Mouse (Mus musculus) hindbrain, embryonic 12.5 days (tissue): Measurements from ENCODE around the gene Txndc11. TPM values are rescaled to one million over a fixed set of nuclear protein-coding genes. Genes with fewer than 3 reads are reported as not detected.
"Not testable (repeated sequence)": the region's sequence is repeated elsewhere in the genome, so short reads cannot be mapped to it uniquely, and the experiment has no call there.

Experiments
- ATAC-seq: fragments of 200-750 bp; cut with Nextera tagmentation; 2 replicates; pipeline ENCODE4 v1.8.0; 2017; ENCODE audit warnings: moderate TSS enrichment; ENCODE audit not compliant: low FRiP score
- H3K27ac ChIP-seq: fragments of 300-500 bp; sonication (generic); 2 replicates; pipeline ENCODE4 v1.5.1; 2016; ENCODE audit warnings: mild to moderate bottlenecking
- H3K27me3 ChIP-seq: fragments of 300-500 bp; sonication (generic); 2 replicates; pipeline ENCODE4 v1.6.1; 2016; ENCODE audit warnings: mild to moderate bottlenecking
- H3K36me3 ChIP-seq: fragments of 300-500 bp; sonication (generic); 2 replicates; pipeline ENCODE4 v1.6.1; 2016; ENCODE audit warnings: mild to moderate bottlenecking
- H3K4me1 ChIP-seq: fragments of 300-500 bp; sonication (generic); 2 replicates; pipeline ENCODE4 v1.6.1; 2016
- H3K4me2 ChIP-seq: fragments of 300-500 bp; sonication (generic); replicated peaks from 2 replicates; pipeline ENCODE4 v1.6.1; 2016; ENCODE audit warnings: mild to moderate bottlenecking
- H3K4me3 ChIP-seq: fragments of 300-500 bp; sonication (generic); 2 replicates; pipeline ENCODE4 v1.5.1; 2016; ENCODE audit warnings: mild to moderate bottlenecking
- H3K9ac ChIP-seq: fragments of 300-500 bp; sonication (generic); 2 replicates; pipeline ENCODE4 v1.6.1; 2016; ENCODE audit warnings: mild to moderate bottlenecking, moderate library complexity
- H3K9me3 ChIP-seq: fragments of 300-500 bp; sonication (generic); replicated peaks from 2 replicates; pipeline ENCODE4 v1.6.1; 2016; ENCODE audit warnings: mild to moderate bottlenecking
- WGBS: fragments of 180-500 bp; shearing (Covaris S2); methylation state at CpG from one replicate; pipeline ENCODE4 v1.1.7; 2016; 5-methylcytosine and 5-hydroxymethylcytosine counted together
- polyA plus RNA-seq: library from polyadenylated mRNA; unstranded; fragments of >200 nt; fragmentation: Nextera tagmentation; extraction: Ambion mirVana; gene quantifications from 2 replicates; pipeline ENCODE4 v1.2.1, GENCODE M21; 2016

Txndc11 gene
- 34.6 and 37.6 TPM in 2 replicates for polyA plus RNA-seq

DNA sequence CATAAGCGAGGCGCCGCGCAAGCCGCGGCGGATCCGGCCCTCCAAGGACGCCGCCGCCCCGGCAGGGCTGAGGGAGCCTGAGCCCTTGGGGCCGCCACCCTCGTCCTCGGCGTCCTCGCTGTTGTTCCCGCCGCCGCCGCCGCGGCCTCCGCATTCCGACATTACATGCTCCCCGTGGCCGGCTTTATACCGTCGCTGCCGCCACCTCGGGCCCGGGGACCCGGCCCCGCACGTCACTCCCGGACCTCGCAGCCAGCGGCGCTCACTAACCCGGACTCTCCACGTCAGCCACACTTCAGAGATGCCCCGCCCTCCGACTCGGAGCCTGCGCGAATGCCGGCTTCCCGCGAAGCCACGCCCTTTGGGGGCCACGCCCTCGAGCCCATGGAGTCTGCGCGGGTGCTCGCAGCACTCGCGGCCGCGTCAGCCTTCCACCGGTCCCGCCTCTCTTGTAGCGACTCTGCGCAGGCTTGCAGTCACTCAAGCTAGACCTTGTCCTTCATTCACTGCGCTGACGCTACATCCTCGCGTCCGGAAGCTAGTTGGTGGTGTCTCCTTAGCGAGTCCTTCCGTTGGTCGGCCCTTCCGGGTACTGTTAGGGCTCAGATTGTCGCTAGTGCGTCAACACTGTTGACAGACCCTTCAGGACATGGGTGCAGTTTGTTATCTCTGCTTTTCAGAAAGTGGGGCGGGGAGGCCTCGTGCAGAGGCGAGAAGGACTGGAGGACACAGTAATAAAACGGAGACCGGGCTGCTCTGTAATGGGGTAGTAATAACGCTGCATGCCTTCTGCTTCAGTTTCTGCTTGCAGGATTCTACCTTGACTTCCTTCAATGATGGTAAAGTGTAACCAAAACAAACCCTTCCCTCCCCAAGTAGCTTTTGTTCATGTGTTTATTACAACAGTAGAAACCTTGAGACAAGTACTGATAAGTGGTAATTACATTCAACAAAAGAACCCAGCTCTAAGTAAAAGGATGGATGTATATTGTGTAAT, at the start of gene Txndc11:
Gene Txndc11, minus strand, starts transcription at position 303 of the 997 bp plus-strand sequence.
- no peaks in the 10 kb centered on the region for H3K9me3 ChIP-seq
- ATAC-seq: peak; percentile 99
- peak within 1 kb of the TSS; percentile 87 for H3K4me3 ChIP-seq
- under 1% methylated on average over 66 of the region's 80 CpGs for WGBS
- H3K4me1 ChIP-seq: peaks cover 29% of the 10 kb centered on the region
- H3K27me3 ChIP-seq: no peaks in the 10 kb centered on the region
- H3K36me3 ChIP-seq: peaks cover 27% of the 10 kb centered on the region
- peak within 1 kb of the TSS; percentile 89 for H3K27ac ChIP-seq
- peak within 1 kb of the TSS; percentile 76 for H3K4me2 ChIP-seq
- H3K9ac ChIP-seq: peak within 1 kb of the TSS; percentile 92

- H3K4me2 ChIP-seq: peak overlapping the region; percentile 80; the same call in 1 of the 2 replicates
- H3K4me3 ChIP-seq: no peak overlapping the region
- no peaks in the 10 kb centered on the region for H3K36me3 ChIP-seq
- H3K9ac ChIP-seq: no peak overlapping the region
- WGBS: 75% methylated on average over 2 of the region's 2 CpGs
- H3K27ac ChIP-seq: no peak overlapping the region
- peaks cover 6% of the 10 kb centered on the region for H3K4me1 ChIP-seq
- ATAC-seq: no peak
- H3K9me3 ChIP-seq: no peaks in the 10 kb centered on the region
- 0 out of 2 replicates have a peak, but pooled peaks cover 2% of the 10 kb centered on the region for H3K27me3 ChIP-seq
Measured at GRCm38 (mm10) chr16:11177404-11177803, 43.0 kb upstream of the Txndc11 start.

DNA sequence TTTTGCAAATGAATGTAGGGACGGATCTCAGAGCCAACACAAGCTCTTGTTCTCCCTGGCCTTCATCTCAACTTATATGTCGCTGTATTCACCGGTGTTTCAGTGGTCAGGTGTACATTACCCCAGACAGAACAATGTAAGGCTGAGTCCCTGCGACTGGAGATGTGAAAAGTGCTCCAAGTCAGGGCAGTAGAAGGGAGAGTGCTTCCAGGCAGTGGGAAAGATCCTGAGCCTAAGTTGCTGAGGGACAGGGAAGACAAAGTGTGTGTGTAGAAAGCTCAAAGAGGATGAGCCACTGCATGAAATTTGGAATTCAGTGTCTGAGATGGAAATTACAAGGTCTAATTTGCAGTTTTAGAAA, 42.4 kb upstream of the Txndc11 start:
- Histone ChIP-seq H3K27ac (no peak overlapping the region; the same call in 1 of the 2 replicates), H3K4me3 (peak overlapping the region; percentile 86), H3K9me3 (no peaks in the 10 kb centered on the region), H3K4me1 (peaks cover 10% of the 10 kb centered on the region), H3K4me2 (peak overlapping the region; percentile 80), H3K9ac (peak overlapping the region; percentile 89), H3K27me3 (0 out of 2 replicates have a peak, but pooled peaks cover 2% of the 10 kb centered on the region), H3K36me3 (no peaks in the 10 kb centered on the region)
- ATAC-seq: no peak
- WGBS: 5% methylated on average over 4 of the region's 4 CpGs

- under 1% methylated on average over 57 of the region's 57 CpGs for WGBS
- ATAC-seq: peak; percentile 94
- H3K4me3 ChIP-seq: peak within 1 kb of the TSS; percentile 86
- H3K9me3 ChIP-seq: no peaks in the 10 kb centered on the region
- H3K27me3 ChIP-seq: 0 out of 2 replicates have a peak, but pooled peaks cover 2% of the 10 kb centered on the region
- peak within 1 kb of the TSS; percentile 91 for H3K27ac ChIP-seq
- H3K36me3 ChIP-seq: no peaks in the 10 kb centered on the region
- peak within 1 kb of the TSS; percentile 89 for H3K9ac ChIP-seq
- H3K4me1 ChIP-seq: peaks cover 10% of the 10 kb centered on the region
- peak within 1 kb of the TSS; percentile 80 for H3K4me2 ChIP-seq
Measured at GRCm38 (mm10) chr16:11176208-11176883, 41.9 kb upstream of the Txndc11 start, which contains the start of gene Zc3h7a. Zc3h7a (minus strand) TSS chr16:11176393.

GRCm38 (mm10) chr16:11175489-11176207, 41.2 kb upstream of the Txndc11 start:
- ATAC-seq: peak; percentile 76
- Histone ChIP-seq H3K36me3 (no peaks in the 10 kb centered on the region), H3K9ac (peak overlapping the region; percentile 89), H3K4me1 (peaks cover 10% of the 10 kb centered on the region), H3K27me3 (0 out of 2 replicates have a peak, but pooled peaks cover 2% of the 10 kb centered on the region), H3K4me3 (peak overlapping the region; percentile 86), H3K9me3 (no peaks in the 10 kb centered on the region), H3K27ac (peak overlapping the region; percentile 91), H3K4me2 (peak overlapping the region; percentile 80)
- WGBS: 2% methylated on average over 70 of the region's 72 CpGs

DNA sequence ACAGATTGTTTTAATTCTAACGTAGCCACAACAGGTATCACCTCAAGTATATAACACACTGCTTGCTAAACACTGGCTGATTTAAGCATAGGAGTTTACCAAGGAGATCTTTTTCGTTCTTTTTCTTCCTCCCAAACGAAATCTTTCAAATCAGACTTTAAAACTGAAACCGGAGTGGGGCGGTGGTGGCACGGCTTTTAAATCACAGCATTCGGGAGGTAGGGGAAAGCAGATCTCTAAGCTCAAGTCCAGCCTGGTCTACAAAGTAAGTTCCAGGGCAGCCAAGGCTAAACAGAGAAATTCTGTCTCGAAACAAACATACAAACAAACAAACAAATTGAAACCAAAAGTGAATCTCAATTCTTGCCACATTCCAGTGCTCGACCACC, 40.6 kb upstream of the Txndc11 start:
- Histone ChIP-seq H3K27ac (peak overlapping the region; percentile 91), H3K27me3 (0 out of 2 replicates have a peak, but pooled peaks cover 2% of the 10 kb centered on the region), H3K9ac (peak overlapping the region; percentile 89), H3K4me3 (peak overlapping the region; percentile 86), H3K9me3 (no peaks in the 10 kb centered on the region), H3K4me1 (peaks cover 10% of the 10 kb centered on the region), H3K4me2 (peak overlapping the region; percentile 80), H3K36me3 (no peaks in the 10 kb centered on the region)
- no peak for ATAC-seq
- 10% methylated on average over 9 of the region's 9 CpGs for WGBS

DNA sequence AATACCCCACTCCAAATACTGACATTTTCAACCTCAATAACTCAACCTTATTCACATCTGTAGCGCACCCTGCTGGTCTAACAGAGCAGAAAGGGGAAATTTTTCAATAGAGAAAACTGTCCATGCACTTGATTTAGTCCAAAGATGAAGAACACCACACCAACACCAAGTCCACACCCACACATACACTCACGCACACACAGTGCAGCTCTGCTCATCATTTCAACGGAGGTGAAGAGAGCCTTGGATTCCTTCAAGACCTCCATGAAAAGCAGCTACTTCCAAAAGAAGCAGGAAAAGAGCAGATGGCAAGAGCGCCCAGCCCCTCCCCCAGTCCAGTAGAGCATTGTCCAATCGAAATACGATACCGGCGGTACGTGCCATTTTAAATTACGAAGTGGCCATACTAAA, 40.2 kb upstream of the Txndc11 start:
- no peak overlapping the region for H3K27ac ChIP-seq
- ATAC-seq: no peak
- H3K36me3 ChIP-seq: no peaks in the 10 kb centered on the region
- no peaks in the 10 kb centered on the region for H3K9me3 ChIP-seq
- 8% methylated on average over 10 of the region's 10 CpGs for WGBS
- peak overlapping the region; percentile 89; the same call in 1 of the 2 replicates for H3K9ac ChIP-seq
- 0 out of 2 replicates have a peak, but pooled peaks cover 2% of the 10 kb centered on the region for H3K27me3 ChIP-seq
- H3K4me3 ChIP-seq: peak overlapping the region; percentile 86
- H3K4me2 ChIP-seq: peak overlapping the region; percentile 80
- peaks cover 10% of the 10 kb centered on the region for H3K4me1 ChIP-seq

GRCm38 (mm10) chr16:11171679-11172078, 37.2 kb upstream of the Txndc11 start:
- WGBS: 88% methylated on average over 6 of the region's 6 CpGs
- Histone ChIP-seq H3K9me3 (no peaks in the 10 kb centered on the region), H3K27ac (no peak overlapping the region), H3K36me3 (no peaks in the 10 kb centered on the region), H3K4me3 (no peak overlapping the region), H3K27me3 (no peaks in the 10 kb centered on the region), H3K4me2 (no peak overlapping the region), H3K4me1 (peaks cover 7% of the 10 kb centered on the region), H3K9ac (no peak overlapping the region)
- ATAC-seq: no peak

GRCm38 (mm10) chr16:11166431-11166830, 32.0 kb upstream of the Txndc11 start:
- no peaks in the 10 kb centered on the region for H3K27me3 ChIP-seq
- WGBS: 87% methylated on average over 2 of the region's 2 CpGs
- H3K9ac ChIP-seq: no peak overlapping the region
- no peak overlapping the region for H3K4me3 ChIP-seq
- H3K36me3 ChIP-seq: peaks cover 16% of the 10 kb centered on the region
- H3K4me2 ChIP-seq: no peak overlapping the region
- no peak for ATAC-seq
- no peak overlapping the region for H3K27ac ChIP-seq
- H3K4me1 ChIP-seq: no peaks in the 10 kb centered on the region
- no peaks in the 10 kb centered on the region for H3K9me3 ChIP-seq

DNA sequence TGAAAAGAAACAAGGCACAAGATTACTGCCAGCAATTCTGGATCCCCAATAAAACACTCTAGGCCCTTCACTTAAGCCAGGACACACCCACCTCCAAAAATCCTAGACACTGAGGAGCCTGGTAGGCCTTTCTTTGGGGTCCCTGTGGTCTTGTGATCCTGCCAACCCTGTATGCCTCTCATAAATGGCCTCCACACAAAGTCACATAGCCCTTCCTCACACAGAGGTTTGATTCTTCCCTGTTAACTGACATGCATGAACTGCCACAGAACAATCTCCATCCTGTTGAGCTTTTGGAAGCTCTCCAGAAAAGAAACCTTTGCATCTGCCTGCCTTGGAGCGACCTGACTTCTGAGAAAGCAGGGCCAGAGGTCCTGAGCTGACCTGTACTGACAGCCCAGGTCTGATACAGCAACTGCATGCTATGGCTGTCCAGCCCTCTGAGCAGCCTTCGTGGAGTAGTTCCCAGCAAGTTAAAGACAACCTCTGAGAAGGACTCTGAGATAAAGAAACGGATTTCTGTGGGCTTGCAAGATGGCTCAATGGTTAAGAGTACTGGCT, 30.3 kb upstream of the Txndc11 start:
- no peak overlapping the region for H3K4me2 ChIP-seq
- no peak overlapping the region for H3K27ac ChIP-seq
- H3K4me3 ChIP-seq: no peak overlapping the region
- no peak overlapping the region for H3K9ac ChIP-seq
- no peaks in the 10 kb centered on the region for H3K27me3 ChIP-seq
- WGBS: 73% methylated on average over 3 of the region's 3 CpGs
- no peak for ATAC-seq
- H3K4me1 ChIP-seq: no peaks in the 10 kb centered on the region
- peaks cover 23% of the 10 kb centered on the region for H3K36me3 ChIP-seq
- H3K9me3 ChIP-seq: no peaks in the 10 kb centered on the region

DNA sequence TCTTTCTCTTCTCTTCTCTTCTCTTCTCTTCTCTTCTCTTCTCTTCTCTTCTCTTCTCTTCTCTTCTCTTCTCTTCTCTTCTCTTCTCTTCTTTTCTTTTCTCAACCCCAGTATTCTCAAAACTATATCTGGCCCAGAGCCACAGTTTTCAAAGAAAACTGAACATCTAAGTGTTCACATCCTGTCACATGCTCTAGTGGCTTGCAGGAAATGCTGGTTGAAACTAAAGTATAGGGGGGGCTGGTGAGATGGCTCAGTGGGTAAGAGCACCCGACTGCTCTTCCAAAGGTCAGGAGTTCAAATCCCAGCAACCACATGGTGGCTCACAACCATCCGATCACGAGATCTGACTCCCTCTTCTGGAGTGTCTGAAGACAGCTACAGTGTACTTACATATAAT, 23.3 kb upstream of the Txndc11 start:
- not testable (repeated sequence) for H3K9ac ChIP-seq, ATAC-seq, H3K4me1 ChIP-seq, H3K27ac ChIP-seq, H3K4me2 ChIP-seq, H3K9me3 ChIP-seq, H3K4me3 ChIP-seq, H3K27me3 ChIP-seq
- 75% methylated on average over 1 of the region's 3 CpGs for whole genome bisulfite sequencing
- H3K36me3 ChIP-seq: peaks cover 71% of the 10 kb centered on the region
